Mouse (Mus musculus): Measurements from ENCODE around the gene Slc26a1.
A peak's percentile ranks its signal among the peaks of the same experiment; 100 is the strongest.

GRCm38 (mm10) chr5:108679909-108680308 is 4.5 kb upstream of the Slc26a1 start:
- TF ChIP-seq POLR2A (IDR thresholded peaks at IDR 0.05; ENCODE audit: borderline replicate concordance, low read depth, low read length), result no peak
- TF ChIP-seq CTCF (IDR thresholded peaks at IDR 0.05; ENCODE audit: low read depth, low read length), result peak; percentile 29; the same call in 1 of the 2 replicates
